Mouse (Mus musculus) heart, adult 18-20 months (tissue): ENCODE data around the gene Hdgfl2. TPM values are rescaled to one million over a fixed set of nuclear protein-coding genes. Genes with fewer than 3 reads are reported as not detected.
A peak's percentile ranks its signal among the peaks of the same experiment; 100 is the strongest.
"Not testable (repeated sequence)": the region's sequence is repeated elsewhere in the genome, so short reads cannot be mapped to it uniquely, and the experiment has no call there.

ENCODE experiments used
- DNase-seq, 2 experiments: peaks; one replicate each; pipeline ENCODE4 v3.0.0; 2021 to 2022; ENCODE audit warnings: mixed read lengths in 1 of 2
- total RNA-seq, 2 experiments: library from RNA; stranded (reverse); gene quantifications; 2 replicates each; pipeline ENCODE4 v1.2.3; 2021

Gene Hdgfl2
- total RNA-seq, 2 experiments from 2014 or later: 30.6 to 37.2 TPM

DNA sequence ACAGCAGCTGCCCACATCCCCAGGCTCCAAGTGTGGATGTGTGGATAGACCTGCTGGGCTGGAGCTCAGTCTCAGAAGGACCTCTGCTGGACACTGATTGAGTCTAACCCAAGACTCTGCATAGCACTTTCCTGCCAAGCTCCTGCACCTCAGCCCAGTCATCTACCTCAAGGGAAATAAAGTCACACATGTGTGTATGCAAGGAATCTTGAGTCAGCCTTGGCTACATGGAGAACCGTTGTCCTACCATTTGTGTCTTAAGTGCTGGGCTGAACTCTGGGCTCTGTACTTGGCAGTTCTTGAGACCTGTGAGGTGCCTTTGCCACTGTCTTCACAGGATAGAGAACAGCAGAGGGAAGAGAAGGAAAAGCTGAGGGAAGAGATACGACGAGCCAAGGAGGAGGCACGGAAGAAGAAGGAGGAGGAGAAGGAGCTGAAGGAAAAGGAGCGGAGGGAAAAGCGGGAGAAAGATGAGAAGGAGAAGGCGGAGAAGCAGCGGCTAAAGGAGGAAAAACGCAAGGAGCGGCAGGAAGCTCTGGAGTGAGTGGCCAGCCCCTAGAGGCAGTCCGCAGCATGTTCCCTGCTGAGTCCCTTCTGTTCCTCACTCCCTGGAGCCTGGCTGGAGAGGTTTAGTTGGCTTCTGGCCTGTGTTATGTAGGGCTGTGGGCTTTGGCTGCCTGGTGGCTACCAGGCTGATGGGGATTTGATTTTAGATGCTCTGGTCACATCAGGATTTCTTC is 21.9 kb upstream of the Hdgfl2 start:
- no peak for DNase-seq

DNA sequence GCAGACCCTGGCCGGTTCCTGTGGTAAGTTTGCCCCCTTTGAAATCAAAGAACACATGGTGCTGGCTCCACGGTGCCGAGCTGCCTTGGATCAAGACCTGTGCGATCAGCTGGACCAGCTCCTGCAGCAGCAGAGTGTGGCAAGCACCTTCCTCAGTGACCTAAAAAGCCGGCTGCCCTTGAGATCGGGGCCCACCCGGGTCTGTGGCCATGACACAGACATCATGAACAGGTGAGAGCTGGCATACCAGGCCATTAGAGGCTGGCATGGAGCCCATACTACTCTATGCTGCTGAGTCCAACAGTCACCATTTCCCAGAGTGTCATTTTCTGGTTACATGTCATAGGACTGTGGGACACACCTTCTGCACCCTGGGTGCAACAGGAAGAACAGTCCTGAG is 17.4 kb upstream of the Hdgfl2 start:
- no peak for DNase-seq

DNA sequence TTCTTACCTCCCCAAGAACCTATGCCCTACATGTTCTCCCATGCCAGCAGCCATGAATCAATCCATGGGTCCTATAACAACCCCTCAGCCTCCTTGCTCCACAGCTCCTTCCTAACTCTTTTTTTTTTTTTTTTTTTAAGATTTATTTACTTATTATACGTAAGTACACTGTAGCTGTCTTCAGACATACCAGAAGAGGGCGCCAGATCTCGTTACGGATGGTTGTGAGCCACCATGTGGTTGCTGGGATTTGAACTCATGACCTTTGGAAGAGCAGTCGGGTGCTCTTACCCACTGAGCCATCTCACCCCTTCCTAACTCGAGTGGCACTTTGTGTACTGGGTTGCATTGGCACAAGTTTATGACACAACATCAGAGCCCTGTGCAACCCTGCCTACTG is 13.7 kb upstream of the Hdgfl2 start:
- DNase-seq: not testable (repeated sequence)

DNA sequence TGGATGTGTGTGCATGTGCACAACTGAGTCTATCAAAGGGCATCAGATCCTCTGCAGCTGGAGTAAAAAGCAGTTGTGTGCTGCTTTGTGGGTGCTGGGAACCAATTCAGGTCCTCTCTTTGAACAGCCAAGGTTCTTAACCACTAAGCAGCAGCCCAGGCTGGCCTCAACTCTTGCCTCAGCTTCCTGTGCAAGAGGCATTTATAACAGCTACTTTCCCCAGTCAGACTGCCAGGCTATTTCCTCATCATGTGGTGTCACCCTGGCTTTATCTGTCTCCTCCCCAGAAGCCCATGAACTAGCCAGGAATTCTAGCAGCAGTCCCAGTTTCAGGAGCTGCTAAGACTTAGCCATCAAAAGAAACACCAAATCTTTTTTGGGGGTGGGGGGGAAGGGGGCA is 13.0 kb upstream of the Hdgfl2 start:
- no peak for DNase-seq

DNA sequence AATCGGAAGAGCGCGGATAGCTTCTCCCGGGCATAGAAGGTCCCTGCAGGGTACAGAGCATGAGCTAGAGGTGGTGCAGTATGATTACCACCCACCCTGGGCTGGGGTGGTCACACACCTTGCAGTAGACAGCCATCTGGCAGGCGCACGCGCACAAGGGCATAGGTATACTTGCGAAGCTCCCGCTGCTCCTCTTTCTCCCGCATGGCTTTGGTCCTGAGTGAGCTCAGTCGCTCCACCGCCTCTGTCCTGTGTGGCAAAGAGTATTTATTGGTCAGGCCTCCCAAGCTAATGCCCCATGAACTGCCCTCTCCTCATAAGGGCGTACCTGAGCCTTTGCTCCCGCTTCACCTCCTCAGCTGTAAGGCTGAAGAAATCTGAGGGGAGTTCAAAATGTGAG is 10.4 kb upstream of the Hdgfl2 start:
- no peak for DNase-seq

DNA sequence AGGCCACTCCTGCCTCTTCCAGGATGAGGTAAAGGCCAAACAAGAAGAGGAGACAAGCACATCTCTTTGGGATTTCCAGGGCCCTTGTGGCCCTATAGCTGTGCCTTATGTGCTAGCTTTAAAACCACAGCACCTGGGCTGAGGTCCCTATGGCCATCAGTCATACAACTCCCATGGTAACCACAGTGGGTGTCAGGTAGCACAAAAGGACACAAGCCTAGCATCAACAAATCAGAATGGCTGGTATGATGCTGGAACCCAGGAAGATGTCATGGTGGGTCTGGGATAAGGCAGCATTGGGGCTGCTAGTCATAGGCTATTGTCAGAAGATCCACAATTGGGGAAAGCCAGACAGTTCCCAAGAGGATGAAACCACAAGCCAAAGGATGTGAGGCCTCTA is 8.3 kb upstream of the Hdgfl2 start:
- DNase-seq: no peak

DNA sequence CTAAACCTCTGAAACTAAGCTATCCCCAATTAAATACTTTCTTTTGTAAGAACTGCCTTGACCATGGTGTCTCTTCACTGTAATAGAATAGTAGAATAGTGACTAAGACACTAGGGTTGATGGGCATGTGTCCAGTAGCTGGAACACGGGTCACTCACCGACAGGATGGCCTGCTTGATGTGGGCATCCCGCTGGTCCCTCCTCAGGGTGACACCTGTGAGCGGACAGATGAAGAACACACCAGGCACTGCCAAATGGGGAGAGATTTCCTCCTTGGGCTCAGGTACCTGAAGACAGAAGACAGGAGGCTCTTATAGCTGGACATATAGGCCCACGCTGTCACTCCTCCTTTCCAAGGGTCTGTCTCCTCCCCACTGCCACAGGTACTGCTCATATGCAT is 7.2 kb upstream of the Hdgfl2 start:
- no peak for DNase-seq

DNA sequence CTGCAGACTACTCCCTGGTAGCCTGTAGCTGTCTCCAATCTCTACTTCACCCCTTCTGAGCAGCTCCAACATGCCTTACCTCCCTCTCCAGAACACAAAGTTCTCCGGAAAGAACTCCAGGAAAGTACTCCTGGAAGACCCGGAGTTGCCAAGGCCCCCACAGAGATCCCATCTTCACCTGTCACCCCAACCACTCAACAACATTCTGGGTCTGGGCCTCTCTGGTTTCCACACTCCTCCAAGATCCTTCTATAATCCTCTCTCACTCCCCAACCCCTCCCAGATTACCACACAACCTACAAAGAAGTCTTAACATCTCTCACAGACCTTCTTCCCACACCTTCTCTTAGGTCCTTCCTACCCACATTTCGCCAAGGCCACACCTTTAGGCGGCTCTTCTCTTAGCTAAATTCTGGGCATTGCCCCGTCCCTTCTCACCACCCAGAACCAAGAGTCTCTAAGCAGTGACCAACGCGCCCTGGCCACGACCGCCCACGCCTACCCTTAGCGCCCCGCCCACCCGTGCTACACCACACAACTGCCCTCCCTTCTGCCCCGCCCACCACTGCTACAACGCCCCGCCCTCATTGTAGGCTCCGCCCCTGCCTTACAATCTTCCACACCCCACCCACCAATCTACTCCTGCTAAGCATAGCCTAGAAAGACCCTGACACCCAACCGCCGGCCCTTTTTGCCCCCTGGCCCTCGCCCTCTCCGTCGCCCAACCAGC is 5.2 kb upstream of the Hdgfl2 start:
- DNase-seq: peak; percentile 85 to 91

DNA sequence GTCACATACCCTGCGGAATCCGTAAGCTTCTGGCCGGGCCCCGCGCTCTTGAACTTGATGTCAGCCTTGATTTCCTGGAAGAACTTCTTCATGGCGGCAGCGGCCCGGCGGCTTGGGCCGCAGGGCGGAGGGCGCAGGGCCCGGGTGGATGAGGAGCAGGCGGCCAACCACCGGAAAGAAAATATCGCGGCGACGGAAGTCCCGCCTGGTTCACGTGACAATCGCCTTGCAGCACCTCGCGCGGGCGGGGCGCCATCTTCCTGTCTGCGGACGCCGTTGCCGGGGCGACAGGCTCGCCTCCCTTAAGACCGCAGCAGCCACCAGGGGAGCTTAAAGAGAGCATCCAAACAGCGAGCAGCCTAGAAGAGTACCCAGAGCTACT is 4.6 kb upstream of the Hdgfl2 start, which contains the start of gene Ubxn6:
Gene Ubxn6, minus strand, starts transcription at position 202 of the 382 bp plus-strand sequence.
- peak; percentile 98 for DNase-seq

DNA sequence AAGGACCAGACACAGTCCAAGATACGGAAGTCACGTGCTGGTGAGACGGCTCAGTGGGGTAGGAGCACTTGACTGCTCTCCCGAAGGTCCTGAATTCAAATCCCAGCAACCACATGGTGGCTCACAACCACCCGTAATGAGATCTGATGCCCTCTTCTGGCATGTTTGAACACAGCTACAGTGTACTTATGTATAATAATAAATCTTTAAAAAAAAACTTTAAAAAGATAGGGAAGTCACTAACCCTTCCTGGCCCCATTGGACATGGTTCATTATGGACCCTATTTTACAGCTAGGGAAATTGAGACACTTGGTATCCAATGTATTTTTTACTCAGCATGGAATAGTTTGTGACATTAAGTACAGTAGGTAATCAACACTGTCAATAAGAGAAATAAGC is 1.9 kb upstream of the Hdgfl2 start:
- DNase-seq: no peak

DNA sequence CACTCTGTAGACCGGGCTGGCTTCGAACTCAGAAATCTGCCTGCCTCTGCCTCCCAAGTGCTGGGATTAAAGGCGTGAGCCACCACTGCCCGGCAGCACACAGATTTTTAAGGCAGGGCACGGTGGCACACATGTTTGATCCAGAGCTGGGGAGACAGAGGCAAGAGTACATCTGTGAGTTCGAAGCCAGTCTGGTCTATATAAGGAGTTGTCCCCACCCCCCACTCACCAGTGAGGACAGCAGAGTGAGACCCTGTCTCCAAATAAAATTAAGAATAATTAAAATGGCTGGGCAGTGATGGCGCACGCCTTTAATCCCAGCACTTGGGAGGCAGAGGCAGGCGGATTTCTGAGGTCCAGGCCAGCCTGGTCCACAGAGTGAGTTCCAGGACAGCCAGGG is 1.1 kb upstream of the Hdgfl2 start:
- DNase-seq: peak in 1 of 2 experiments; percentile 46

DNA sequence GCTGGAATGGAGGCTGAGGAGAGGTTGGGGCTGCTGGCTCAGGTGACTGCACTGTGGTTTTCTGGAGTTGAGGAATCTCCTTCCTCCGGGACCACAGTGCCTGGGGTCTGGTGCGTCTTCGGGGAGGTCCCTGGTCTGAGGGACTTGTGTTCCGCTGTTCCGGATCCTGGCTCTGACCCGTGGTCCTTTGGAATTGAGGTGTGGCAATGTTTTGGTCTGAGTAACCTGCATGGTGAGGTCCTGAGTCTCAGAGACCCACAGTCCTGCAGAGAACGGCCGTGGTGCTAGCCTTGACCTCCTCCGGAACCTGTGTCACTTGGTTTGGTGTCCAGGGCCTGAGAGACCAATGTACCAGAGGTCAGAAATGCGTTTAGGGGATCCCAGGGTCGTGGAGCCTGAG is 487 bp downstream of the Hdgfl2 start:
- DNase-seq: no peak

DNA sequence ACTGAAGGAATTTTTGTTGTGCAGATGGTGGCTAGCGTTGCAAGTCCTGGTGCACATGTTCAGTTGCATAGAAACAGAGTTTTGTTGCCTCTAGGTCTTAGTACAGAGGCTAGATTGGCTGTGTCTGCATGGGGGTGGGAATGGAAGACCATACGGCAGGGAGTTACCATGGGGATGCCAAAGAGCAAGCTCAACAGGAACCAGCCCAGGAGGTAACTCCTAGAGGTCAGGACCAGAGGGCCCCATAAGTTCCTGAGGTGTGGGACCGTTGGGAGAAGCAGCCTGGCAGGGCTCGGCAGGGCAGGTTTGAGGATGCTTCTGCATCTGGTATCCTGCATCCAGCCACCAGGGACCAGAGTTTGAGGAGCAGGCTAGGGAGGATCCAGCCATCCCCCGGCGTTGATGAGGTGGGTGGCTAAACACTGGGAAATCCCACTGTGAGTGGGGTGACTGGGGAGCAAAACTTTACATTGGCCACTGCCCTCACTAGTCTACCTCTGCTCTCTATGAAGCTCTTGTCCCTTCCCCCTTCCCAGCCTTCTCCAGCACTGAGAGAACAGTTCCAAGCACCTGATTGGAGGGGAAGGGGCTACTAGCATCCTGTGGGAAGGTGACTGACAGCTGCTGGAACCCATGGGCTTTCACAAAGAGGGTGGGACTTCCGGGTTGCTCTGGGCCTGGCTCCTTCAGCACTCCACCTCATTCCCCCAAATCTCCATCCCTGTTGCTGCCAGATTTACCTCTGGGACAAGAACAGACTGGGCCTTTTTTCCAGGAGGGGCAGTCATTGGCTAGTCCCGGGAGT is 1.5 kb downstream of the Hdgfl2 start:
- no peak for DNase-seq

DNA sequence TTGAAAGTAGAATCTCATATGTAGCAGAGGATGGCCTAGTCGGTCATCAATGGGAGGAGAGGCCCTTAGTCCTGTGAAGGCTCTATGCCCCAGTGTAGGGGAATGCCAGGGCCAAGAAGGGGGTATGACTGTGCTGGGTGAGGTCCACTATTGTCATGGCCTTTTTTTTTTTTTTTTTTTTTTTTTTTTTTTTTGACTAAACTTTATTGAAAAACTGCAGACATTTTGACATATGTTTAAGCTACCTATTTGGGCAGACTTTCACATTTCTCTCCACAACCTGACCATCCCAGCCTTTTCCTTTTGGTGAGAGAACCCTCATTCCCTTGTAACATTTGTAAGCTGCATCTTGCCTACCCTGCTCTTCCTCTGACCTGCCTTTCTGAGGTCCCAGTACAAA is 12.9 kb downstream of the Hdgfl2 start:
- DNase-seq: no peak

DNA sequence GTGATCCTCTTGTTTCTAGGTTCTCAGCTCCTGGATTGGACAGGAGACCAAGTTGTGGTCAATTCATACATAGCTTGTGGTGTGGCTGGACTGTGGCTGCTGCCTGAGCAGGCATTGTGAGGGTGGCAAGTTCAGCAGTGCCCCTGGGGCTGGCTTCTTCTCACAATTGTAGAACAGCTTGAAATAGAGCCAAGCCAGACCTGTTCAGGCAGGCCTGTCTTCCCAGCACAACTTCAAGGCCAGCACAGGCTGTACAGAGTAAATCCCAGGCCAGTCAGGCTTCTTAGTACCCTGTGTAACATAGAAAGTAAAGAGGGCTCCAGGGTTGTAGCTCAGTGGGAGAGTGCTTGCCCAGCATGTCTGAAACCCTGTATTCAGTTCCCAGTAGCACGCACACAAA is 13.4 kb downstream of the Hdgfl2 start:
- DNase-seq: no peak

DNA sequence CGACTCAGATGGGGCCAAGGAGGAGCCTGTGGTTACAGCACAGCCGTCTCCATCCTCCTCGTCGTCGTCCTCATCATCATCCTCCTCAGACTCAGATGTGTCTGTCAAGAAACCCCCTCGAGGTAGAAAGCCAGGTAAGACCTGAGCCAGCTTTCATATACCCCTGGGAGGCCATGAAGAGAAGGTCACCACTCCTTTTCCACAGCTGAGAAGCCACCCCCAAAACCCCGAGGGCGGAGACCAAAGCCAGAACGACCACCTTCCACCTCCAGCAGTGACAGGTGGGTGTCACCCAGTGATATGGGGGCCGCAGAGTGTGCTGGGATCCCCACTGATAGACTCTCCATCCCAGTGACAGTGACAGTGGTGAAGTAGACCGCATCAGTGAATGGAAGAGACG is 17.4 kb downstream of the Hdgfl2 start:
- DNase-seq: no peak

DNA sequence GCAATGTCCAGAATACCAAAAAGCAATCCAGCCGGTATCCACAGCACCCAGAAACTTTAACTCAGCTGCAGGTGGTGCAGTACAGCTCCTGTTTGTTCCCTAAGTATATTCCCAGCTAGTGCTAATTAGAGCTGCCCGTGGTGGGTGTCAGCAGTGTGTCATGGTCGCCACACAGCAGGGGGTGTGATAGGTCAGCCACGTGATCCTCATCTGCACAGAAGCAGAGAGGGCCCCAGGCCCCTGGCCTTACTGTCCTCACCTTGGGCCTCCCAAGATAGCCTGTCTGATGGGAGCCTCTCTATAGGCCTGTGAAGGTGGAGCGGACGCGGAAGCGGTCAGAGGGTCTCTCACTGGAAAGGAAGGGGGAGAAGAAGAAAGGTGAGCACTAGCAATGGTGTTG is 18.7 kb downstream of the Hdgfl2 start:
- no peak for DNase-seq

DNA sequence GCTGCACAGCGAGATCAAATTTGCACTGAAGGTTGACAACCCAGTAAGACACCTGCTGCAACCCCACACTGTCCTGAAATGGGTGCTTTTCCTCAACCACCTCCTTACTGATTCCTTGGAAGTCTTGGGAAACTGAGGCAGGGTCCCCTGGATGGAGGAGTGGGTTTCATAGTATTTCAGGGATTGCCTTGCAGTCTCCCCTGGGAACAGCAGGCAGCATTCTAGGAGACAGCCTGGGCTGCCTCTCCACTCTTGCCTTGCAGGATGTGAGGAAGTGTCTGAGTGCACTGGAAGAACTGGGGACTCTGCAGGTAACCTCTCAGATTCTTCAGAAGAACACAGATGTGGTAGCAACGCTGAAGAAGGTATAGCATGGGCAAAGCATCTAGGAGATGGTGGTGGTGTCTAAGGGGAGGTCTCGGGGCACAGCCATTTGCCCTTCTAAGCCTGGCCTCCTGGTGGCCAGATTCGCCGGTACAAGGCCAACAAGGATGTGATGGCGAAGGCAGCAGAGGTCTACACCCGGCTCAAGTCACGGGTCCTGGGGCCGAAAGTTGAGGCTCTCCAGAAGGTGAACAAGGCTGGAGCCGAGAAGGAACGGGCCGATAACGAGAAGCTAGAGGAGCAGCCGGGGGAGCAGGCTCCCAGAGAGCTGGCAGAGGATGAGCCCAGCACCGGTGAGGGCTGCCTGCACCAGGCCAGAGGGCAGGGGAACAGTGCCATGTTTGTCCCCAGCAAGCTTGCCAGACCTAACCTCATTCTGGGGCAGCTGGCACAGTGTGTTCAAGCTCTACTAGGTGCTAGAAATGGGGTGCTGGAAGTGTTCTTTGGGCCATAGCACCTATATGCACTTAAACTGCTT is 19.5 kb downstream of the Hdgfl2 start:
- DNase-seq: peak in 1 of 2 experiments; percentile 31

DNA sequence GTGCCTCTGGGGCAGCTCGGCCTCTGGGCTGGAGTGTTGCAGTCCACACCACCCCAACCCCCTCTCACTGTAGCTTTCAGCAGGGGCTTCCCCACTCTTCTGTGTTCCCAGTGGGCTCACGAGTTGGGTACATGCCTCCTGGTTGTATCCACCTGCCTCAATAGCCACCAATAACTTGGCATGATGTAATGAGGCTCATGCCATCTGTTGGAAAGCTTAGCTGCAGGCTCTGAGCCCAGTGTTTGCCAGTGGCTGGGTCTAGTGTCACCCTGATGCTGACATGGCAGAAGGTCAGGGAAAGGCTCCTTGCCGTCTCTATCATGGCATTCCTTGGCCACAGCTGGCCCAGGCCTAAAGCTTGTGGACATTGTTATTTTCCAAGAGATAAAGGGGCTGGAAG is 21.4 kb downstream of the Hdgfl2 start:
- peak in 1 of 2 experiments; percentile 56 for DNase-seq

DNA sequence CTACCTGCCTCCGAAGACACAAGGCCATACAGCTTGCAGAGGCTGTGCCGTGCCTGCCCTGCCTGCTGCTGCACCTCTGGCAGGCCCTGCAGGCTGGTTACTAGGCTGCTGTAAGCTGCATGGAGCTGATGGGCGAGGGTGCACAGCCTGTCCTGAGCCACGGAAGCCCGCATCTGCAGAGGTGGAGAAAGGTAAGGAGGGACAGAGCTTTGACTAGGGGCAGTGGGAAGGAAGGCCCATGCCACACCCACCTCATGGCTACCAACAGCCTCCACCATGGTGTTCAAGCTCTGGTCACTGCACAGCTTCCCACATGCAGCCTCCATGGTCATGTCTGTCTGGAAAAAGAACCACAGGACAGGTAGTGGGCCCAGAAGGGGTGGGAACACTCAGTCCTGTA is 22.7 kb downstream of the Hdgfl2 start:
- peak in 1 of 2 experiments; percentile 29 for DNase-seq

DNA sequence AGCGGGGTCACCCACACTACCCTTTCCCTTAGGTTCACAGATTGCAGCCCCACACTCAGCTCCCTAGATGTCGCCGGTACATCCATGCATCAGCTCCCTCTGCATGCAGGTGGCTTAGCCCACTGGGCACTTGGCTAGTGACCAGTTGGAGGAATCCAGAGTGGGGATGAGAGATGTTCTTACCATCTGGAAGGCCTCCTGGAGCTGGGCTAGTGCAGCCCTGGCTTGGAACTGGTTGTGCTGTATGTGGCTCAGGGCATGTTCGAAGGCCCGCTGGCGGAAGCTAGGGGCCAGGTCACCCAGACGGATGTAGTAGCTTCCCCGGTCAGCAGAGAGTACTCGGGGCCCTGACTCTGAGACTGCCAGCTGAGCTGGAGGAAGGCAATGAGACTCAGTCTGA is 23.5 kb downstream of the Hdgfl2 start:
- peak in 1 of 2 experiments; percentile 38 for DNase-seq
